In the genomic region with DNA sequence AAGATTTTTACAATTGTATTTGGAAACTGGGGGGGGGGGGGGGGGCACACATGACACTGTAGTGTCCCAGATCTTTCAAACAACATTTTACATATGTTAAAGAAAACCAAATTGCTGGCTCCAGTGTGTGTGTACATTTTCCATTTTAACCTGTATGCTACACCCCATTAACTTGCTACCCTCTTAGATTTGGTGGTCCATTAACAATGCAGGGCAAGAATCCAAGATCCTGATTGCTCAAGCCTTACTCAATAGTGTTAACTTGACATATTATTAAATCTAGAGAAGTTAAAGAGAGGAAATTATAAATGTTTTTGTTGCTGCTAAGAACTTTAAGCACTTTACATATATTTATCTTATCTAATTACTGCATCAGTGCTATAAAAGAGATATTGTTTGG, we compare ENCODE assay signal across 14 mouse cellular contexts.
"Had no signal": no experiment of that assay in that cellular context is flagged by ENCODE, and none has a peak within 500 bp of the region (broad histone marks: within the 10 kb centered on the region; RNA-seq: fewer than 3 reads in every experiment).

No protein-coding gene starts in this region.

- H3K36me3 ChIP-seq: limb, embryonic 15.5 days; lung, embryonic 15.5 days; midbrain, embryonic 12.5 days; stomach, embryonic 15.5 days had no signal

- DNase-seq: layer of hippocampus, adult 9-11 months; layer of hippocampus, postnatal 36 days; lung, postnatal 14 days; right cerebral cortex, postnatal 14 days; thymus, adult 2 months; thymus, postnatal 25 days had no signal

- H3K27ac ChIP-seq: kidney, postnatal 0 days; limb, embryonic 15.5 days; lung, embryonic 15.5 days; macrophage; midbrain, embryonic 12.5 days; stomach, embryonic 15.5 days had no signal

- ATAC-seq: intestine, embryonic 16.5 days had no signal

- H3K4me2 ChIP-seq: limb, embryonic 15.5 days; lung, embryonic 15.5 days; midbrain, embryonic 12.5 days; stomach, embryonic 15.5 days had no signal

- H3K9me3 ChIP-seq: limb, embryonic 15.5 days; lung, embryonic 15.5 days; megakaryocyte, embryonic 14.5 days; midbrain, embryonic 12.5 days; stomach, embryonic 15.5 days had no signal

- H3K4me1 ChIP-seq: stomach, embryonic 15.5 days had no signal

- H3K4me3 ChIP-seq: limb, embryonic 15.5 days; lung, embryonic 15.5 days; megakaryocyte, embryonic 14.5 days; midbrain, embryonic 12.5 days; stomach, embryonic 15.5 days had no signal

- H3K9ac ChIP-seq: limb, embryonic 15.5 days; lung, embryonic 15.5 days; midbrain, embryonic 12.5 days; stomach, embryonic 15.5 days had no signal

- H3K27me3 ChIP-seq: limb, embryonic 15.5 days; lung, embryonic 15.5 days; megakaryocyte, embryonic 14.5 days; midbrain, embryonic 12.5 days; stomach, embryonic 15.5 days had no signal
